Mouse (Mus musculus): ENCODE results near the gene Olr1. TPM values are rescaled to one million over a fixed set of nuclear protein-coding genes. Genes with fewer than 3 reads are reported as not detected.

The Olr1 gene
- polyA plus RNA-seq (2015; fragmentation: Nextera tagmentation; extraction: Ambion mirVana) = not detected in 2 replicates

DNA sequence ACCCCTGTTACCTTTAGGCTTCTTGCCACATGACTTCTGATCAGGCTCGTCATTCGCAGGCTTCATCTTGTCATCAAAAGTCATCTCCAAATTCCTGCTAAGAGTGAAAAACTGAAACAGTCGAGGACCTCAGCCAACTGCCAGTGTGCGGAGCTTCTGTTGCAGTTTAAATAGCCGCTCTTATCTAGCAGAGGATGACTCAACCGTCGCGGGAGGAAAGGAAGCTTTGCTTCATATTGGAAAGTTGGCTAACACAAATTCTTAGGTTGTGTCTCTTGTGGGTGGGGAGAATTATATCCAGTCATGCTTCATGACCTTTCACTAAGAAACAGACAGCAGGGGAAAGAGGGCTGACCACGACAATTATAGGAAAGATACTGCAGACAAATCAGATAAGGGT lies at the start of gene Olr1:
Gene Olr1, minus strand, starts transcription at position 142 of the 400 bp plus-strand sequence.
- no peak within 1 kb of the TSS for H3K9ac ChIP-seq
- H3K4me1 ChIP-seq = no peaks in the 10 kb centered on the region
- H3K27ac ChIP-seq = no peak within 1 kb of the TSS
- no peak for ATAC-seq
- WGBS = 90% methylated on average over 9 of the region's 9 CpGs
- no peaks in the 10 kb centered on the region for H3K27me3 ChIP-seq
- no peaks in the 10 kb centered on the region; the same call in 1 of the 2 replicates for H3K9me3 ChIP-seq (replicated peaks)
- H3K4me2 ChIP-seq = no peak within 1 kb of the TSS
- no peaks in the 10 kb centered on the region for H3K36me3 ChIP-seq (ENCODE audit: poor library complexity, severe bottlenecking)
- H3K4me3 ChIP-seq = no peak within 1 kb of the TSS

DNA sequence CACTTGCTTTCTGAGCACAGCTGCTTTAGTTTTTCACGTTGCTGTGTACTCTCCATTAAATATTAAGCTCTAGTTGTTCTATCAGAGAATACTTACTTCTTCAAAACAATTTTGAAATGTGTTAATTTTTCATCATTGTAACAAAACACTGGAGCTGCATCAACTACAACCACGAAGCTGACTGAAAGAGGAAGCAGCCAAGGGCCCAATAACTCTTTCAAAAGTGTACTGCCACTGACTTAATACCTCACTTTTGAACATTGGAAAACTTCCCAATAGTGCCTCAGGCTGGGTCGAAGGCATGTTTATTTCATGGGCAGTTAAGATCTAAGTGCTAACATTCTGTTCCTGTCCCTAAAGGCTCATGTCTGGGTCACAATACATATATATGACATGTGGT lies 41.0 kb upstream of the Olr1 start:
- no peak for ATAC-seq
- WGBS = 79% methylated on average over 3 of the region's 3 CpGs
- H3K36me3 ChIP-seq (ENCODE audit: poor library complexity, severe bottlenecking) = no peaks in the 10 kb centered on the region

DNA sequence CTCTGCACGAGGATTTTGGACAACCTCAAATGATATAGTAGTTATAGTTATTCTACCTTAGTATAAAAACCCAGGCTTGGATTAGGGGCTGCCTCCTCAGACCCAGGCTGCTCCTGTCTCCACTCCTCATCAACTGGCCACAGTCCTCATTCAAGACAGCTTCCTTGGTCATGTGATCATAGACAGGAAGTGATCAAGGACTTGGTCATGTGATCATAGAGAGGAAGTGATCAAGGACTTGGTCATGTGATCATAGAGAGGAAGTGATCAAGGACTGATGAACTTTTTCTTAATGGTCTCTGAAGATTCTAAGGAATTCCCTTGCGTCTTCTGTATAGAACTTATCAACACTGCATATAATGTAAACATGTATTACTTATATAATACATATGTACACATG lies 40.3 kb upstream of the Olr1 start:
- Histone ChIP-seq H3K4me2 (no peak overlapping the region), H3K9me3 (replicated peaks) (no peaks in the 10 kb centered on the region), H3K27me3 (no peaks in the 10 kb centered on the region), H3K4me1 (peaks cover 4% of the 10 kb centered on the region; the same call in 1 of the 2 replicates), H3K4me3 (no peak overlapping the region), H3K9ac (no peak overlapping the region), H3K27ac (no peak overlapping the region), H3K36me3 (ENCODE audit: poor library complexity, severe bottlenecking) (0 out of 2 replicates have a peak, but pooled peaks cover 4% of the 10 kb centered on the region)
- WGBS = 85% methylated on average over 2 of the region's 2 CpGs
- ATAC-seq = no peak

More for the DNA sequence above, 41.0 kb upstream of the Olr1 start:
- H3K27ac ChIP-seq = no peak overlapping the region
- H3K4me3 ChIP-seq = no peak overlapping the region
- peaks cover 4% of the 10 kb centered on the region; the same call in 1 of the 2 replicates for H3K4me1 ChIP-seq
- H3K9ac ChIP-seq = no peak overlapping the region
- no peaks in the 10 kb centered on the region for H3K27me3 ChIP-seq
- H3K9me3 ChIP-seq (replicated peaks) = no peaks in the 10 kb centered on the region
- H3K4me2 ChIP-seq = no peak overlapping the region

DNA sequence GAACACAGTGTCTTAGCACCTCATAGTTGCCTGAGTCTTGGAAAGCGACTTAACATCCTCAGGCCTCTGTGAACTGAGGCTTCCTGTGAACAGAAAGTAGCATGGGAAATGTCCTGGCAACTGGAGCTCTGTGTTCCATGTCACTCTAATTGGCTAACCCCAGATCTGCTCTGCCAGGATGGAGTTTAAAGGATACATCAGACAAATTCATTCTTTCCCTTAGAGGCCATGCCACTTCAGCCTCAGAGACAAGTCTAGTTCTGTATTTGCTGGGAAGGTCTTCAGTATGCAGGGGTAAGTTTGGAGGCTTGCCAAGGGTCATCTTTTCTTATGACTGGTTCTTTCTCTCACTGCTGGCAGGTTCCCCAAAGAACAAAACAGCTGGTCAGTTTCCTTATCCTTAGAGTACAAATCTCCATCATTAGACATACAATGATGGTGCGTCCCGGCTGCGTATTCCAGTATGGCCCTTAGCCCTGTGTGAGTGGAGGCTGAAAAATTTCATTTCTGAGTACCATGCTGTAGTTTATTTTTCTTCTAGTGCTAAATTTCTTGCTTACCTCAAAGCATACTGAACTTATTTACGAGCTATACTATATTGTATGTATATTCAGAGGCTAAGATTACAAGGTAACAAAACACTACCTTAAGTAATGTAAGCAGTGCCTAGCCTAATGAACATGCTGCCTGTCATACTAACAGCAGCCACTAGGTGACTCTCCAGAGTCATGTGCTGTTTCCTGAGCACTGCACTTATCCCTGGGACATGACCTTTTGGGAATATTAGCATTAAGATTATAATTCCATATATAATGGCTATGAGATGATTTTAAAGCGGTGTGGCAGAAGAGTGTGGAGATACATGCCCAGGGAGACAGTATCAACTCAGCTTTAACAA lies 37.0 kb upstream of the Olr1 start:
- 60% methylated on average over 6 of the region's 6 CpGs for WGBS
- no peak overlapping the region for H3K27ac ChIP-seq
- ATAC-seq = peak; percentile 84

DNA sequence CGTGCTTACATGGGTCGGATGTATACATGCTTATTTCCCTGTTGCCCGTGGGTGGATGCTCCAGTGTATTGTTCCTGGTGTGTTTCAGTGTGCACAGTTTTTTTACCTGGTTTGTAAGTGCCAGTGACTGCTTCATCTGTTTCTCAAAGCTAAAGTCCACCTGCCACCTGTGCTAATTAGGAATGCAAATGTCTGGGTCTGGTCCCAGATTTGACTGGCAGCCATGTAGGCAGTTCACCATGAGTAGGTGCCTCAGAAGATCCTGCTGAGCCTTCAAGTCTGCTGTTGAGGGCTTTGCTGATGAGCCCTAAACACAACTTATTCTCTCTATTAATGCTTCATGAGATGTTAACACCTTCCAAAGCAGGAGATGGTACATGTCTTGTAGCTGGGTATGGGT lies 35.6 kb upstream of the Olr1 start:
- ATAC-seq = no peak
- peaks cover 48% of the 10 kb centered on the region for H3K36me3 ChIP-seq (ENCODE audit: poor library complexity, severe bottlenecking)
- 93% methylated on average over 3 of the region's 3 CpGs for WGBS

More for the DNA sequence above, 37.0 kb upstream of the Olr1 start:
- Histone ChIP-seq H3K9ac (no peak overlapping the region), H3K4me3 (no peak overlapping the region), H3K36me3 (ENCODE audit: poor library complexity, severe bottlenecking) (peaks cover 35% of the 10 kb centered on the region), H3K4me2 (no peak overlapping the region), H3K9me3 (replicated peaks) (no peaks in the 10 kb centered on the region), H3K27me3 (no peaks in the 10 kb centered on the region), H3K4me1 (peaks cover 4% of the 10 kb centered on the region; the same call in 1 of the 2 replicates)

DNA sequence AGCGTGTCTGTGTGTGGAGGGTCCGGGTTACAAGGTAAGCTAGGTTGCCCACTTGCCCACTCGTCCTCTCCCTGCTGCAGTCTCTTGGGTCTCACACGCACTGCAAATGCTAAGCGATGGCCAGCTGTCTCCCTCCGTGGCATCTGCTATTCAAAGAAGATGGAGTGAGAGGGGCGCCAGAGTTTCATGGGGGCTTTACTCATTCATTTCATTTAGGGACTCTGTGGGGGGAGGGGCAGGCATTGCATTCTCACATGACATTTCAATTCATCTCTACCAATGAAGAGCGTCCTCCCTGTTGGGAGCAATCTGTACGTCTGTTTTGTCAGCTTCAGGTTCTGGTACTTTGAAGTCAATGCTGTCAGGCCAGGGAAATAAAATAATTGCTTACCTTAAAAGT lies 35.0 kb upstream of the Olr1 start:
- Histone ChIP-seq H3K27me3 (no peaks in the 10 kb centered on the region), H3K4me2 (no peak overlapping the region), H3K36me3 (ENCODE audit: poor library complexity, severe bottlenecking) (peaks cover 53% of the 10 kb centered on the region), H3K9ac (no peak overlapping the region), H3K27ac (no peak overlapping the region), H3K4me1 (peaks cover 4% of the 10 kb centered on the region; the same call in 1 of the 2 replicates), H3K4me3 (no peak overlapping the region), H3K9me3 (replicated peaks) (no peaks in the 10 kb centered on the region)
- no peak for ATAC-seq
- 71% methylated on average over 9 of the region's 9 CpGs for WGBS

More for the DNA sequence above, 35.6 kb upstream of the Olr1 start:
- H3K27me3 ChIP-seq = no peaks in the 10 kb centered on the region
- no peak overlapping the region for H3K4me3 ChIP-seq
- H3K27ac ChIP-seq = no peak overlapping the region
- no peak overlapping the region for H3K4me2 ChIP-seq
- no peaks in the 10 kb centered on the region for H3K9me3 ChIP-seq (replicated peaks)
- H3K9ac ChIP-seq = no peak overlapping the region
- H3K4me1 ChIP-seq = peaks cover 4% of the 10 kb centered on the region; the same call in 1 of the 2 replicates

DNA sequence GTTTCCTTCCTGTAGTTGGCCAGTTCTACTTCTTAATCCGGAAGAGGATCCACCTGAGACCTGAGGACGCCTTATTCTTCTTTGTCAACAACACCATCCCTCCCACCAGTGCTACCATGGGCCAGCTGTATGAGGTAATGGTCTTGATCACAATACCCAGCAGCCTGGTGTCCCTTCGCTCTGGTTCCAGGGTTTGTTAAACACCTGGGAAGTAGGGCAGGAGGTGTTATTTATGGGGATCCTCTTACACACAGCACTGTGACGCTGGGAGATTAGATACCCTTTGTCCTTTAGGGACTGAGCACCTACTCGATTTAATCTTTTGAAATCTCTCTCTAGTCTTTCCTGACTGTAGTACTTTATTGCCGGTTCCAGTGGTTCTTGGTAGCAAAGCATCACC lies 31.6 kb upstream of the Olr1 start:
- no peak for ATAC-seq
- Histone ChIP-seq H3K27ac (no peak overlapping the region), H3K9ac (no peak overlapping the region), H3K4me1 (peaks cover 17% of the 10 kb centered on the region), H3K4me3 (no peak overlapping the region), H3K9me3 (replicated peaks) (no peaks in the 10 kb centered on the region), H3K27me3 (no peaks in the 10 kb centered on the region), H3K4me2 (no peak overlapping the region), H3K36me3 (ENCODE audit: poor library complexity, severe bottlenecking) (peaks cover 53% of the 10 kb centered on the region)
- WGBS = 82% methylated on average over 6 of the region's 6 CpGs

DNA sequence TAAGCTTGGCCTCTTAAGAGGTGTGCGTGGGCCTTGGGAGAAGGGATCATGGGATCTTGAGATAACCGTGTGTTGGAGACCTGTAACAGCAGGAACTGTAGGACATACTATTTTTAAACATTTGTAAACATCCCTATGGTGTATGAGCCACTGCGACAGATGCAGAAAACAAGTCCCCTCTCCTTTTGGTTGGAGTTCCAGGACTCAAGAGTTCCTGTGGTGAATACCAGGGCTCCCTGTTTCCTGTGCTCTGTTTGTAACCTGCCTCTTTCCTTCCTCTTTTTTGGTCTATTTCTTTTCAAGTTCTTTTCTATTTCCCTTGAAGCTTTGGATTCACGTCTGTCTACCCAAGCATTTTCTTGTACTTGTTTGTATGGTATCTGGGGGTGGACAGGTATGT lies 28.8 kb upstream of the Olr1 start:
- no peaks in the 10 kb centered on the region for H3K27me3 ChIP-seq
- peaks cover 35% of the 10 kb centered on the region for H3K36me3 ChIP-seq (ENCODE audit: poor library complexity, severe bottlenecking)
- no peaks in the 10 kb centered on the region for H3K9me3 ChIP-seq (replicated peaks)
- H3K27ac ChIP-seq = no peak overlapping the region
- ATAC-seq = no peak
- WGBS = 90% methylated on average over 4 of the region's 4 CpGs
- no peak overlapping the region for H3K9ac ChIP-seq
- H3K4me2 ChIP-seq = peak overlapping the region; percentile 75
- peak overlapping the region; percentile 90; the same call in 1 of the 2 replicates for H3K4me3 ChIP-seq
- H3K4me1 ChIP-seq = peaks cover 21% of the 10 kb centered on the region

DNA sequence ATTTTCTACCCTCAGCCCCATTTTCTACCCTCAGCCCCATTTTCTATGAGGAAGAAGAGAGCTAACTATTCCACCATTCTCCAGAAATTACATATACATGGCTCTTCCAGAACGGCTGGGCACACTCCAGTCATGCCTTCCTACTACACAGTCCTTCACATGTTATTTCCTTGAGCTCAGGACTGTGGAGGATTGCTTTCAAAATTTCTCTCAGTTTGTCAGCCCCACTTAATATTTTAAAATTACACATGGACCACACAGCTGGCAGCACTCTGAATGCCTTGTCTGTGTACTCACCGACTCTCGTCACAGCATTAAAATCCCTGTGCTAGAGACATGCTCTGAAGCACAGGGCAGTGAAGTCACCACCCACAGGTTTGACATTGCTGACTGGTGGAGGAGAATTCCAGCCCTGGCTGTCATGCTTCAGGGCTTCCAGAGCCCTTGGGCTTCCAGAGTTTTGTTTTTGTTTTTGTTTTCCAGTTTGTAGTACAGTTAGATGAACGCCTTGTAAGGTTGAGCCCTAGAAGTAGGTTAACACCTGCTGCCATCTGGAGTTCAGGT lies 27.7 kb upstream of the Olr1 start:
- ATAC-seq = peak; percentile 11; the same call in 1 of the 2 replicates
- peak overlapping the region; percentile 83 for H3K9ac ChIP-seq
- H3K27ac ChIP-seq = no peak overlapping the region; the same call in 1 of the 2 replicates
- H3K4me3 ChIP-seq = peak overlapping the region; percentile 90
- peaks cover 21% of the 10 kb centered on the region for H3K4me1 ChIP-seq
- no peaks in the 10 kb centered on the region for H3K27me3 ChIP-seq
- peaks cover 25% of the 10 kb centered on the region for H3K36me3 ChIP-seq (ENCODE audit: poor library complexity, severe bottlenecking)
- H3K9me3 ChIP-seq (replicated peaks) = no peaks in the 10 kb centered on the region
- H3K4me2 ChIP-seq = peak overlapping the region; percentile 75
- 62% methylated on average over 4 of the region's 4 CpGs for WGBS

DNA sequence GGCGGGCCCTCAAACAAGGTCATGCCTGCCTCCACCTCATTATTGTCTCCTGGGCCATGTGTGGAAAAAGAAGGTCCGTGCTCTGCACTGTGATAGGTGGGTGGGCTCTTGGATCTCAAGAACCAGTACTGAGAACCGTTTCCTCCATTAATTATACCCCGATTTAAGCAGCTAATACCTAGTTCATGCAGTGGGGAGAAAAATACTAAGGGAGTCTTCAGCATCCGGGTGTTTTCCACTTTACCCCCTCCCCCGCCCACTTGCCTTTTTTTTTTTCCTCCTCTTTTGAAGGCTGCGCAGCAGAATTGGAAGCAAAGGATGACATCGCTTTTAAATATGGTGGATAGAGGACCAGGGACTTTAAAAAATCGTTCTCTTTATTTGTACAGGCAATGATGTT lies 27.1 kb upstream of the Olr1 start:
- peak; percentile 52 for ATAC-seq
- Histone ChIP-seq H3K36me3 (ENCODE audit: poor library complexity, severe bottlenecking) (peaks cover 19% of the 10 kb centered on the region), H3K4me2 (peak overlapping the region; percentile 75)

DNA sequence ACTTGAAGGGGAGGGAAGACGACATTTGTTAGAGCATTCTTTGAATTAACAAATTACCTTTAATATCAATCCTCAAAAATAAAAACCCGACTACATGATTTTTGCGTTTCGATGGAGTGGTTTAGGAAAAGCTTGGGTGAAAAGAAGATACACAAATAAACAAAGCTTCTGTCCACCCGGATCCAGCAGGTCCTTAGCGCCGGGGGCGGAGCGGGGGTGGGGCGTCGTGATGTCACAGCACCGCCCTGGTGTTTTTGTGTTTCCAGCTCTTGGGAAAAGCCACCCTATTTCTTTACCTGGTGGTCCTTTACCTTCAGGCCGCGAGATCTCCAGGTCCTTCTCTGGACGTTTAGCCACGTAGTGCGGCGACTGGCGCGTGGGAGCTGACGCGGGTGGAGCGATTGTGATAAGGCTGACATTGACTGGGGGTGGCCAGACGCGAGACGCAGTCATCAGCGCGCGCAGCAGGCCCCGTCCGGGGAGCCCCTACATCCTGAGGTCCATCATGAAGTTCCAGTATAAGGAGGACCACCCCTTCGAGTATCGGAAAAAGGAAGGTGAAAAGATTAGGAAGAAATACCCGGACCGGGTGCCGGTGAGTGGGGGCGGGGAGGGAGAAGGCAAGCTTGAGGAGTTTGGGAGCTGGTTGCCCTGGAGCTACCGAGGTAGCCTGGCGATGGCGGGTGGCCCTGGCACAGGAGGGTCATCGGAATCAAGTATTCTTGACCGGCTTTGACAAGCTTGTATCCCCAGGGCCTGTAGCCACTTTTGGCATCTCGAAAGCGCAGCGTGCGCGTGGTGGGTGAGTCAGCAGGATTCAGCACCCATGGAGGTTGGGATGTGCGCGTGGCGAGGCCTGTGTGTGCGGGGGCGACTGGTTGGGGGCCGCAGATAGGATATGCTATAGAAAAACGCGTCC lies 26.2 kb upstream of the Olr1 start, which contains the start of gene Gabarapl1:
Gene Gabarapl1, plus strand, starts transcription at position 219 of the 919 bp plus-strand sequence.
- no peaks in the 10 kb centered on the region for H3K9me3 ChIP-seq (replicated peaks)
- peak within 1 kb of the TSS; percentile 90 for H3K4me3 ChIP-seq
- H3K36me3 ChIP-seq (ENCODE audit: poor library complexity, severe bottlenecking) = peaks cover 10% of the 10 kb centered on the region
- peak within 1 kb of the TSS; percentile 37 for H3K27ac ChIP-seq
- WGBS = under 1% methylated on average over 55 of the region's 55 CpGs
- H3K27me3 ChIP-seq = no peaks in the 10 kb centered on the region
- ATAC-seq = peak; percentile 90
- H3K4me1 ChIP-seq = peaks cover 21% of the 10 kb centered on the region
- peak within 1 kb of the TSS; percentile 75 for H3K4me2 ChIP-seq
- H3K9ac ChIP-seq = peak within 1 kb of the TSS; percentile 83

More for the DNA sequence above, 27.1 kb upstream of the Olr1 start:
- H3K4me1 ChIP-seq = peaks cover 21% of the 10 kb centered on the region
- peak overlapping the region; percentile 90 for H3K4me3 ChIP-seq
- WGBS = 6% methylated on average over 9 of the region's 9 CpGs
- no peaks in the 10 kb centered on the region for H3K9me3 ChIP-seq (replicated peaks)
- no peaks in the 10 kb centered on the region for H3K27me3 ChIP-seq
- peak overlapping the region; percentile 83 for H3K9ac ChIP-seq
- H3K27ac ChIP-seq = peak overlapping the region; percentile 37

Data from forebrain, embryonic 13.5 days (tissue).